Mouse (Mus musculus) heart, adult 2 months (tissue): ENCODE results near the gene Akap5. TPM values are rescaled to one million over a fixed set of nuclear protein-coding genes. Genes with fewer than 3 reads are reported as not detected.

ENCODE experiments used
- DNase-seq, 2 experiments: peaks; one replicate each; pipeline ENCODE4 v3.0.0; 2021
- H3K27ac ChIP-seq: fragments of 200-600 bp; 2 replicates; pipeline ENCODE4 v1.8.1; 2022
- H3K27me3 ChIP-seq: fragments of 200-500 bp; 2 replicates; pipeline ENCODE4 v1.6.1; 2012; ENCODE audit warnings: mild to moderate bottlenecking, low read length, inconsistent platforms, mixed read lengths; ENCODE audit not compliant: control insufficient read depth, insufficient read depth
- H3K36me3 ChIP-seq: fragments of 200-500 bp; 2 replicates; pipeline ENCODE4 v1.6.1; 2012; ENCODE audit warnings: low read length, inconsistent platforms; ENCODE audit not compliant: control insufficient read depth, insufficient read depth
- H3K4me1 ChIP-seq: fragments of 200-500 bp; 2 replicates; pipeline ENCODE4 v1.6.1; 2011; ENCODE audit warnings: low read length; ENCODE audit not compliant: control insufficient read depth, insufficient read depth
- H3K4me3 ChIP-seq: fragments of 200-600 bp; 2 replicates; pipeline ENCODE4 v1.8.1; 2022
- H3K79me2 ChIP-seq: fragments of 200-500 bp; replicated peaks from 2 replicates; pipeline ENCODE4 v1.6.1; 2012; ENCODE audit warnings: mild to moderate bottlenecking, inconsistent platforms, low read length, moderate library complexity, mixed read lengths; ENCODE audit not compliant: control insufficient read depth, insufficient read depth
- H3K9ac ChIP-seq: fragments of 200-500 bp; 2 replicates; pipeline ENCODE4 v1.6.1; 2012; ENCODE audit warnings: low read depth, mild to moderate bottlenecking, control low read depth, inconsistent platforms, low read length, mixed read lengths
- CTCF ChIP-seq: fragments of 200-600 bp; IDR thresholded peaks from 2 replicates; pipeline ENCODE4 v1.8.1; 2022; ENCODE audit warnings: antibody characterized with exemption, mild to moderate bottlenecking, moderate library complexity
- EP300 ChIP-seq: fragments of 200-500 bp; IDR thresholded peaks from 2 replicates; pipeline ENCODE4 v1.6.1; 2011; ENCODE audit warnings: low read depth, low read length, control low read depth; ENCODE audit not compliant: insufficient read depth
- POLR2A ChIP-seq: fragments of 200-500 bp; IDR thresholded peaks from 2 replicates; pipeline ENCODE4 v1.6.1; 2011; ENCODE audit warnings: mild to moderate bottlenecking, low read depth, low read length, control low read depth; ENCODE audit not compliant: insufficient read depth
- WGBS: fragments of 180-500 bp; shearing (Covaris S2); methylation state at CpG from one replicate; pipeline ENCODE4 v1.1.7; 2018; 5-methylcytosine and 5-hydroxymethylcytosine counted together
- intact Hi-C: fragments of 180-260 bp; cut with DNase I; formaldehyde crosslinking; loops from one replicate; pipeline ENCODE4 v1.15.1; 2025
- polyA plus RNA-seq: library from polyadenylated mRNA; depleted of rRNA; stranded (reverse); fragments of >200 nt; gene quantifications from 2 replicates; pipeline ENCODE4 v1.2.3, GENCODE M21; 2012
- total RNA-seq, 2 experiments: library from RNA; stranded (reverse); gene quantifications; 2 replicates each; pipeline ENCODE4 v1.2.3; 2021

The Akap5 gene
- total and polyA plus RNA-seq, 3 experiments = 1.0 to 1.7 (median 1.1) TPM

DNA sequence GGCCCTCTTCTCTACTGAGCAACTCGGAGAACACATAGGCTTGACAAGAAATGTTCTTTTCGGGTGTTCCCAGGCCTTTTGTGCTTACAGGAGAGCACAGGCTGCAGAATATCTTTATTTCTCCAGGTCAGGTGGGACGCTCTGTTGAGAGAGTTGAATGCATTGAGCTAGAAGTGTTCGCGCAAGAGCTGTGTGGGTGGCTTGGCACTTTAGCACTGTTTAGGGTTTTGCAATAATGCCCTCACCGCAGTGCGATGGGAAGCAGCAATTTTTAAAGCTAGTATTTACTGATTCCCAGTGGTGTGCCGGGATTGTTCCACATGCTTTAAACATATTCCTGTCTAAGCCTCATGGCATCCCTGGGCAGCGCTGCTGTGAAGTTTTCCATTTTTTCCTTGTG lies 13.5 kb upstream of the Akap5 start:
- Histone ChIP-seq H3K4me3 (no peak overlapping the region), H3K79me2 (no peaks in the 10 kb centered on the region), H3K36me3 (peaks cover 8% of the 10 kb centered on the region), H3K9ac (no peak overlapping the region), H3K4me1 (peaks cover 19% of the 10 kb centered on the region), H3K27ac (no peak overlapping the region), H3K27me3 (no peaks in the 10 kb centered on the region)
- 96% methylated on average over 9 of the region's 9 CpGs for WGBS
- no peak for DNase-seq
- TF ChIP-seq CTCF (no peak), POLR2A (no peak), EP300 (no peak)
- intact Hi-C loops = no loop called here

DNA sequence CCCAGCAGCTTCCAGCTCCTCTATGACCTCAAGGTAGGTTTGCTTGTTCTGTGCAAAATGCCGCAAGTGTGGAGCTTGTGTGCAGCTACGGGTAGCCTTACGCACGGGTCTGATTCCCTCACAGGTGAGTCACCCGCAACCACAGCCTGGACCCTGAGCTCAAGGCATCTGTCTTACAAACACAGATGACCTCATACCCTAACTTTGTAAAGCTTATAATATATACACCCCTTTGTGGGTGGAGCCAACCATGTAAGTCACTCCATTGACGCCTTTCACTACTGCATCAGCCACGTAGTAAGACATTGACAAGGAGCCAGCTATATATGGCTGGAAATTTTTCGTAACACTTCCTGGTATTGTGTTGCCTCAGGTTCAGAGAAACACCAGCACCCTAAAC lies 12.7 kb upstream of the Akap5 start:
- 70% methylated on average over 8 of the region's 8 CpGs for WGBS
- TF ChIP-seq POLR2A (no peak), CTCF (no peak), EP300 (no peak)
- H3K9ac ChIP-seq = no peak overlapping the region

DNA sequence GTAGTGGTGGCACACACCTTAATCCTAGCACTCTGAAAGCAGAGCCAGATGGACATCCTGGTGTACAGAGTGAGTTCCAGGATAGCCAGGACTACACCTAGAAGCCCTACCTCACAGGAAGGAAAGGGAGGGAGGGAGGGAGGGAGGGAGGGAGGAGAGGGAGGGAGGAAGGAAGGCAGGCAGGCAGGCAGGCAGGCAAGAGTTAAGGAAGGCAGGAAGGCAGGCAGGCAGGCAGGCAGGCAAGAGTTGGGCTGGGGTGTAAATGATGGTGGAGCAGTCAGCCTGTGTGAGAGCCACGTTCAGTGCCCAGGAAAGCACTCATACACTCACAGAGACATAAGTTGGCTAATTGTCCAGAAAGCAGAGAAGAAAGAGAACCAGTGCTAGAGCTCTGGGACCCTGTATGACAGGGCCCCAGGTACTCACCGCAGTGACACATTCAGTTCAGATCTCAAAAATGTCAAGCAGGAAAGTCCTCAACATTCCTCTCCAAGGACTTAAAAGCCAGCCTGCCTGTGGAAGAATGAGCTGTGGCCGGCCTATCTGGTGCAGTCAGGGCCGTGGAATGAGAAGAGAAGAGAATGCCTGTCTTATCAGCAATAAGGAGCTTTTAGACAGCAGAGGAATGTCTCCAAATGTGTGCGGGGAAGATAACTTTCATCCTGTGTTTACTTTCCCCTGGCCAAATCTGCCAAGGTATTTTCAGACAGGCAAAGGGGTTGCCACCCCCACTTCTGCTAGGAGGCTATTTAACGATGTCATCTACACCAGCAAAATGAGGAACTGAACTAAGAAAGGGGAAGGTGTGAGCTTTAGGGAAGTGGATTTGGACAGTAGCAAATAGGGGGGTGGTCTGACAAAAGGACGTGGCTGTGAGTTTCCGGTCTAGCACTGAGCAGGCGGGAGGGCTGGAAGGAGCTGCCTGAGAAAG lies 6.1 kb upstream of the Akap5 start:
- H3K4me1 ChIP-seq = peaks cover 4% of the 10 kb centered on the region
- intact Hi-C loops = no loop called here
- H3K9ac ChIP-seq = peak overlapping the region; percentile 16; the same call in 1 of the 2 replicates
- no peaks in the 10 kb centered on the region for H3K36me3 ChIP-seq
- H3K27me3 ChIP-seq = no peaks in the 10 kb centered on the region
- H3K4me3 ChIP-seq = no peak overlapping the region
- H3K79me2 ChIP-seq = no peaks in the 10 kb centered on the region
- DNase-seq = peak in 1 of 2 experiments; percentile 24
- no peak for TF ChIP-seq POLR2A
- TF ChIP-seq EP300 = no peak
- no peak for TF ChIP-seq CTCF
- WGBS = 26% methylated on average over 9 of the region's 9 CpGs
- H3K27ac ChIP-seq = no peak overlapping the region

More for the DNA sequence above, 12.7 kb upstream of the Akap5 start:
- Histone ChIP-seq H3K4me3 (no peak overlapping the region), H3K79me2 (no peaks in the 10 kb centered on the region), H3K36me3 (peaks cover 8% of the 10 kb centered on the region), H3K27ac (no peak overlapping the region), H3K4me1 (peaks cover 12% of the 10 kb centered on the region), H3K27me3 (no peaks in the 10 kb centered on the region)
- no peak for DNase-seq
- intact Hi-C loops = no loop called here

DNA sequence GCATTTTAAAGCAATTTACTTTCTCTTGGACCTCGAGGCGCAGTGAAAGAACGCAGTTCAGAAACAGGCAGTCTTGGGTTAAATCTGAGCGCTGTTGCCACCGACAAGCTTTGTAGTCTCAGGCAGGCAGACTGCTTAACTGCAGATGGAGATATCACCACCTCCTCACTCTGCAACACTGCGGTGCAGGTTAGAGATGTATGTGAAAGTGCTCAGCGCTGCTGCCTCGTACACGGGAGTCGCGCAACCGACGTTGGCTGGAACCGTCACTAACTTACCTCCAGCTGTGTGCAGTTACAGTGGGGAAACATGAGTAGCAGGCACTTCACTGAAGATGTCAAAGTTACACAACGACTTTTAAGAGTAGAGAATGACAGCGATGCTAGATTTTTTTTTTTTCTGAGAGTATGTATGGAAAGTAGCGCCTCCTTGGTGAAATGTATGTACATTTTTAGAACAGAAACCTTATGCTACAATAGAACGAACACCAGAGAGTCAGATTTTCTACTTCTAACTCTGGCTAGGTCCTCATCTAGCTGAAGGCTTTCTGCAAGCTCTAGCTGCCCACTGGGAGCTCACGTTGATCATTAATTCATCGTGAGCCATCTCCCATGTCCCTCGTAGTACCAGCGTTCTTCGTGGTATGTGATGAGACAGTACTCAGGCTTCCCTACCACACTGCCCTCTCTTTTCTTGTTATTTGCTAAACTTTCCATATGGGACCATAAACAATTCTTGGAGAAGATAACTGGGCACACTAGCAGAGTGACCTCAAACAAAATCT lies 1.9 kb downstream of the Akap5 start:
- no peak overlapping the region for H3K4me3 ChIP-seq
- H3K4me1 ChIP-seq = no peaks in the 10 kb centered on the region
- H3K27me3 ChIP-seq = no peaks in the 10 kb centered on the region
- intact Hi-C loops = no loop called here
- H3K36me3 ChIP-seq = no peaks in the 10 kb centered on the region
- H3K79me2 ChIP-seq = no peaks in the 10 kb centered on the region
- no peak for TF ChIP-seq CTCF
- TF ChIP-seq POLR2A = no peak
- TF ChIP-seq EP300 = no peak
- no peak overlapping the region for H3K9ac ChIP-seq
- no peak for DNase-seq
- WGBS = 90% methylated on average over 23 of the region's 23 CpGs
- no peak overlapping the region for H3K27ac ChIP-seq

DNA sequence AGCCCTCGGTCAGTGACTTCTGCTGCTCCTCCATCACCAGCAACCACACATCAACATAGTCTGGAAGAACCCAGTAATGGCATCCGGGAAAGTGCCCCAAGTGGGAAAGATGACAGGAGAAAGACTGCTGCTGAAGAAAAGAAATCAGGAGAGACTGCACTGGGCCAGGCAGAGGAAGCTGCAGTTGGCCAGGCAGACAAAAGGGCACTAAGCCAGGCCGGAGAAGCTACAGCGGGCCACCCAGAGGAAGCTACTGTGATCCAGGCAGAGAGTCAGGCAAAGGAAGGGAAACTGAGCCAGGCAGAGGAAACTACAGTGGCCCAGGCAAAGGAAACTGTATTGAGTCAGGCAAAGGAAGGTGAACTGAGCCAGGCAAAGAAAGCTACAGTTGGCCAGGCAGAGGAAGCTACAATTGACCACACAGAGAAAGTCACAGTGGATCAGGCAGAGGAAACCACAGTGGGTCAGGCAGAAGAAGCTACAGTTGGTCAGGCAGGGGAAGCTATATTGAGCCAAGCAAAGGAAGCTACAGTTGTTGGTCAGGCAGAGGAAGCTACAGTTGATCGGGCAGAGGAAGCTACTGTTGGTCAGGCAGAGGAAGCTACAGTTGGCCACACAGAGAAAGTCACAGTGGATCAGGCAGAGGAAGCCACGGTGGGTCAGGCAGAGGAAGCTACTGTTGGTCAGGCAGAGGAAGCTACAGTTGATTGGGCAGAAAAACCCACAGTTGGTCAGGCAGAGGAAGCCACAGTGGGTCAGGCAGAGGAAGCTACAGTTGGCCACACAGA lies 4.1 kb downstream of the Akap5 start:
- Histone ChIP-seq H3K36me3 (no peaks in the 10 kb centered on the region), H3K27me3 (no peaks in the 10 kb centered on the region), H3K4me3 (no peak overlapping the region), H3K4me1 (no peaks in the 10 kb centered on the region), H3K9ac (no peak overlapping the region), H3K27ac (no peak overlapping the region), H3K79me2 (no peaks in the 10 kb centered on the region)
- intact Hi-C loops = no loop called here
- DNase-seq = no peak
- 85% methylated on average over 6 of the region's 6 CpGs for WGBS
- TF ChIP-seq CTCF = no peak
- no peak for TF ChIP-seq POLR2A
- TF ChIP-seq EP300 = no peak
